Mouse (Mus musculus): Measurements from ENCODE around the gene Ttc3.

DNA sequence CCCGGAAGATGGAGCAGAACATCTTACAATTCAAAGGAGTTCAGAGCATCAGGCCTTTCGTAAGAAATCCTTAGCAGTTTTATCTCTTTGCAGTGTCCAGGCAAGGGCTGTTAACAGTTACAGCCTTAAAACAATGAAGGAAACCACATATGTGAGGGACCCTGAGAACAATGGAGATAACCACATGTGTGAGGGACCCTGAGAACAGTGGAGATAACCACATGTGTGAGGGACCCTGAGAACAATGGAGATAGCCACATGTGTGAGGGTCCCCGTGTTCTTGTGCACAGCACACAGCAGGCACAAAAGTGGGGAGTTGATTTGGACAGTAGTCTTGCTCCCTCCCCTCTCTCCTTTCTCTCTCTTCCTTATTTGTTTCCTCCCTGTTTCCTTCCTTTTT, 12.3 kb upstream of the Ttc3 start:
- no peak for TF ChIP-seq CTCF (IDR thresholded peaks at IDR 0.05; ENCODE audit: low read depth)
- no peak for TF ChIP-seq EP300 (IDR thresholded peaks at IDR 0.05; ENCODE audit: low read depth)
